Mouse (Mus musculus) embryonic facial prominence, embryonic 15.5 days (tissue): ENCODE data around the gene Vmn1r128. TPM values are rescaled to one million over a fixed set of nuclear protein-coding genes. Genes with fewer than 3 reads are reported as not detected.
"Not testable (repeated sequence)": the region's sequence is repeated elsewhere in the genome, so short reads cannot be mapped to it uniquely, and the experiment has no call there.

ENCODE experiments used
- ATAC-seq: fragments of 200-750 bp; cut with Nextera tagmentation; 2 replicates; pipeline ENCODE4 v1.8.0; 2017; ENCODE audit warnings: low read depth, moderate TSS enrichment; ENCODE audit not compliant: insufficient number of reproducible peaks, low FRiP score, low TSS enrichment
- H3K27ac ChIP-seq: fragments of 300-500 bp; sonication (generic); replicated peaks from 2 replicates; pipeline ENCODE4 v1.5.1; 2015; ENCODE audit warnings: mild to moderate bottlenecking, inconsistent platforms
- H3K27me3 ChIP-seq: fragments of 300-500 bp; sonication (generic); 2 replicates; pipeline ENCODE4 v1.6.1; 2015; ENCODE audit warnings: inconsistent platforms
- H3K36me3 ChIP-seq: fragments of 300-500 bp; sonication (generic); 2 replicates; pipeline ENCODE4 v1.6.1; 2015; ENCODE audit warnings: mild to moderate bottlenecking, inconsistent platforms
- H3K4me1 ChIP-seq: fragments of 300-500 bp; sonication (generic); 2 replicates; pipeline ENCODE4 v1.6.1; 2015; ENCODE audit warnings: inconsistent platforms
- H3K4me2 ChIP-seq: fragments of 300-500 bp; sonication (generic); replicated peaks from 2 replicates; pipeline ENCODE4 v1.6.1; 2015; ENCODE audit warnings: mild to moderate bottlenecking, inconsistent platforms
- H3K4me3 ChIP-seq: fragments of 300-500 bp; sonication (generic); replicated peaks from 2 replicates; pipeline ENCODE4 v1.5.1; 2015; ENCODE audit warnings: mild to moderate bottlenecking, inconsistent platforms
- H3K9ac ChIP-seq: fragments of 300-500 bp; sonication (generic); 2 replicates; pipeline ENCODE4 v1.6.1; 2015; ENCODE audit warnings: inconsistent platforms
- H3K9me3 ChIP-seq: fragments of 300-500 bp; sonication (generic); replicated peaks from 2 replicates; pipeline ENCODE4 v1.6.1; 2016; ENCODE audit warnings: inconsistent platforms
- WGBS: fragments of 180-500 bp; shearing (Covaris S2); methylation state at CpG from one replicate; pipeline ENCODE4 v1.1.7; 2015; 5-methylcytosine and 5-hydroxymethylcytosine counted together
- polyA plus RNA-seq: library from polyadenylated mRNA; unstranded; fragments of >200 nt; fragmentation: Nextera tagmentation; extraction: Ambion mirVana; gene quantifications from 2 replicates; pipeline ENCODE4 v1.2.1, GENCODE M21; 2015

Vmn1r128 gene
- polyA plus RNA-seq, result not detected in 2 replicates

DNA sequence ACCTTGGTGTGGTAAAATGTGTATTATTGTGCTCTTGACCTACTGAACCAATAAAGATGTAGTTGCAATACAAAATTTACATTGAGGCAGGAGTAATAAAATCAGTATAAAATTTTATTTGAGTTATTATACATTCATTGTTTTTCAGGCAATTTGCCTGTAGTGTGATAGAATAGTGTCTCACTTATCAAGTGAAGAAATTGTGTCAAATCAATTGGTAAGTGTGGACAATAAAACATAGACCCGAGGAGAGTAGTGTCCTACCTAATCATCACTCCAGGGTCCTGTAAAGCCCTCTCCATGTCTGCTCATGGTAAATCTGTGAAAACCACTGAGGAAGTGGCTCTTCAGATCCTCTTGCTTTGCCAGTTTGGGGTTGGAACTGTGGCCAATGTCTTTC lies at the start of gene Vmn1r128:
Gene Vmn1r128, plus strand, starts transcription at position 301 of the 400 bp plus-strand sequence.
- H3K4me1 ChIP-seq, H3K9ac ChIP-seq, H3K4me2 ChIP-seq, H3K36me3 ChIP-seq, H3K27ac ChIP-seq, H3K9me3 ChIP-seq, H3K27me3 ChIP-seq, ATAC-seq, H3K4me3 ChIP-seq: not testable (repeated sequence)
- 61% methylated on average over 1 of the region's 1 CpGs for WGBS

DNA sequence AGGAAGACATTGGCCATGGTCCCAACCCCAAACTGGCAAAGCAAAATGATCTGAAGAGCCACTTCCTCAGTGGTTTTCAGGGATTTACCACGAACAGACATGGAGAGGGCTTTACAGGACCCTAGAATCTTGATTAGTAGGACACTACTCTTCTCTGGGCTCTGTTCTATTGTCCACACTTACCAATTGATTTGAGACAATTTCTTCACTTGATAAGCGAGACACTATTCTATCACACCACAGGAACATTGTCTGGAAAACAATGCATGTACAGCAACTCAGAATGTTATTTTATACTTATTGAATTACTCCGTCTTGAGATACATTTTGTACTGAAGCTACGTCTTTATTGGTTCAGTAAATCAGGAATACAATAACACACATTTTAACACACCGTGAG lies 47.8 kb upstream of the Vmn1r128 start, which contains the start of gene Vmn1r126:
Gene Vmn1r126, minus strand, starts transcription at position 101 of the 400 bp plus-strand sequence.
- H3K27me3 ChIP-seq, ATAC-seq, H3K9me3 ChIP-seq, H3K27ac ChIP-seq, H3K9ac ChIP-seq, H3K4me1 ChIP-seq, H3K36me3 ChIP-seq, H3K4me2 ChIP-seq, H3K4me3 ChIP-seq: not testable (repeated sequence)
- no CpG with 5 or more reads among the region's 5 CpGs for WGBS

DNA sequence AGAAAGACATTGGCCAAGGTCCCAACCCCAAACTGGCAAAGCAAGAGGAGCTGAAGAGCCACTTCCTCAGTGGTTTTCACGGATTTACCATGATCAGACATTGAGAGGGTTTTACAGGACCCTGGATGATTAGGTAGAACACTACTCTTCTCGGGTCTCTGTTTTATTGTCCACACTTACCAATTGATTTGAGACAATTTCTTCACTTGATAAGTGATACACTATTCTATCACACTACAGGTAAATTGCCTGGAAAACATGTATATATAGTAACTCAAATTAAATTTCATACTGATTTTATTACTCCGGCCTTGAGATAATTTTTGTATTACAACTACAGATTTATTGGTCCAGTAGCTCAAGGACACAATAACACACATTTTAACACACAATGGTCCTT lies 29.4 kb upstream of the Vmn1r128 start, which contains the start of gene Vmn1r127:
Gene Vmn1r127, minus strand, starts transcription at position 101 of the 400 bp plus-strand sequence.
- not testable (repeated sequence) for H3K9me3 ChIP-seq, H3K4me3 ChIP-seq, H3K27me3 ChIP-seq, H3K4me1 ChIP-seq, H3K4me2 ChIP-seq, H3K9ac ChIP-seq, H3K36me3 ChIP-seq, ATAC-seq, H3K27ac ChIP-seq
- WGBS, result no CpG with 5 or more reads among the region's 3 CpGs

- not testable (repeated sequence) for H3K4me3 ChIP-seq, H3K27me3 ChIP-seq
- WGBS, result no CpG with 5 or more reads among the region's 1 CpGs
These were observed 12.0 kb downstream of the Vmn1r128 start, which contains the start of gene Vmn1r129 for GRCm38 (mm10) chr7:21361191-21361590. Gene Vmn1r129 (minus strand): TSS chr7:21361291.

More at GRCm38 (mm10) chr7:21361191-21361590, 12.0 kb downstream of the Vmn1r128 start, which contains the start of gene Vmn1r129:
- not testable (repeated sequence) for H3K36me3 ChIP-seq, H3K4me1 ChIP-seq, ATAC-seq, H3K9ac ChIP-seq, H3K27ac ChIP-seq, H3K4me2 ChIP-seq, H3K9me3 ChIP-seq

Other genes with a start within 250 kb of the Vmn1r128 start
- gene Vmn1r122, start 215.2 kb upstream of the Vmn1r128 start, polyA plus RNA-seq, result not detected in 2 replicates
- gene Vmn1r123, start 187.2 kb upstream of the Vmn1r128 start, polyA plus RNA-seq, result not detected in 2 replicates
- gene Gm5157, start 158.9 kb upstream of the Vmn1r128 start, polyA plus RNA-seq, result not detected in 2 replicates
- not detected in 2 replicates for gene Vmn1r124, start 88.8 kb upstream of the Vmn1r128 start, polyA plus RNA-seq
- gene Vmn1r125, start 77.2 kb upstream of the Vmn1r128 start, polyA plus RNA-seq, result not detected in 2 replicates
- not detected in 2 replicates for gene Vmn1r126, start 47.9 kb upstream of the Vmn1r128 start, polyA plus RNA-seq
- not detected in 2 replicates for gene Vmn1r127, start 29.5 kb upstream of the Vmn1r128 start, polyA plus RNA-seq
- not detected in 2 replicates for gene Vmn1r129, start 11.9 kb downstream of the Vmn1r128 start, polyA plus RNA-seq
- gene Gm6882, start 83.4 kb downstream of the Vmn1r128 start, polyA plus RNA-seq, result not detected in 2 replicates
- not detected in 2 replicates for gene Vmn1r130, start 162.4 kb downstream of the Vmn1r128 start, polyA plus RNA-seq
- not detected in 2 replicates for gene Vmn1r131, start 196.7 kb downstream of the Vmn1r128 start, polyA plus RNA-seq